ENCODE assay signal across 8 mouse cellular contexts in genomic region chr11:116580711-116581375, GRCm38 (mm10). TPM values are rescaled to one million over a fixed set of nuclear protein-coding genes. Genes with fewer than 3 reads are reported as not detected.
DNase-seq lines count a peak whose midpoint lies in the region; ATAC-seq lines count a peak whose summit lies in the region.

No protein-coding gene starts in this region.

- ATAC-seq in forebrain, embryonic 15.5 days (replicated peaks), result peak; percentile 73
- ATAC-seq in hindbrain, embryonic 15.5 days (ENCODE audit: low FRiP score, low read depth), result peak; percentile 78

- peak overlapping the region; percentile 96 for H3K4me3 ChIP-seq in forebrain, embryonic 15.5 days
- H3K4me3 ChIP-seq in hindbrain, embryonic 15.5 days, result peak overlapping the region; percentile 66
- peak overlapping the region; percentile 99 for H3K4me3 ChIP-seq in limb, embryonic 10.5 days

- DNase-seq in T-cell, adult 2 months (ENCODE audit: low spot score), result peak; percentile 40
- peak; percentile 72 to 76 for DNase-seq in cerebellum, adult 18-20 months
- no peak for DNase-seq in limb, embryonic 10.5 days (ENCODE audit: low spot score)
- peak; percentile 64 for DNase-seq in mesoderm, embryonic 11.5 days (ENCODE audit: low read depth, low spot score)
- peak; percentile 72 for DNase-seq in right cerebral cortex, postnatal 25 days
- peak; percentile 55 for DNase-seq in yolk sac, embryonic 10.5 days (ENCODE audit: low spot score)

- under 1% methylated on average over 89 of the region's 91 CpGs for WGBS in forebrain, embryonic 15.5 days
- WGBS in hindbrain, embryonic 15.5 days, result 0% methylated on average over 79 of the region's 91 CpGs
- under 1% methylated on average over 90 of the region's 91 CpGs for WGBS in limb, embryonic 10.5 days

- peaks cover 37% of the 10 kb centered on the region for H3K4me1 ChIP-seq in forebrain, embryonic 15.5 days
- H3K4me1 ChIP-seq in hindbrain, embryonic 15.5 days (replicated peaks), result peaks cover 39% of the 10 kb centered on the region
- peaks cover 27% of the 10 kb centered on the region for H3K4me1 ChIP-seq in limb, embryonic 10.5 days

- peak overlapping the region; percentile 59 for H3K4me2 ChIP-seq in forebrain, embryonic 15.5 days (replicated peaks)
- peak overlapping the region; percentile 66 for H3K4me2 ChIP-seq in hindbrain, embryonic 15.5 days

- no peaks in the 10 kb centered on the region for H3K36me3 ChIP-seq in forebrain, embryonic 15.5 days
- no peaks in the 10 kb centered on the region for H3K36me3 ChIP-seq in hindbrain, embryonic 15.5 days
- peaks cover 4% of the 10 kb centered on the region; the same call in 1 of the 2 replicates for H3K36me3 ChIP-seq in limb, embryonic 10.5 days

- no peaks in the 10 kb centered on the region for H3K27me3 ChIP-seq in forebrain, embryonic 15.5 days
- no peaks in the 10 kb centered on the region for H3K27me3 ChIP-seq in hindbrain, embryonic 15.5 days
- H3K27me3 ChIP-seq in limb, embryonic 10.5 days (ENCODE audit: low read depth, poor library complexity, severe bottlenecking), result no peaks in the 10 kb centered on the region

- H3K9ac ChIP-seq in forebrain, embryonic 15.5 days (replicated peaks), result peak overlapping the region; percentile 90
- peak overlapping the region; percentile 86 for H3K9ac ChIP-seq in hindbrain, embryonic 15.5 days

- H3K27ac ChIP-seq in forebrain, embryonic 15.5 days (replicated peaks), result peak overlapping the region; percentile 92
- peak overlapping the region; percentile 89 for H3K27ac ChIP-seq in hindbrain, embryonic 15.5 days (replicated peaks)
- H3K27ac ChIP-seq in limb, embryonic 10.5 days, result peak overlapping the region; percentile 95

- H3K9me3 ChIP-seq in forebrain, embryonic 15.5 days, result no peaks in the 10 kb centered on the region
- H3K9me3 ChIP-seq in hindbrain, embryonic 15.5 days, result no peaks in the 10 kb centered on the region
- H3K9me3 ChIP-seq in limb, embryonic 10.5 days (replicated peaks), result no peaks in the 10 kb centered on the region

RNA-seq across cellular contexts. Expression of gene Ube2o, which starts 0.4 kb away (rescaled TPM):
- polyA plus RNA-seq in forebrain, embryonic 15.5 days (2015; fragmentation: Nextera tagmentation; extraction: Ambion mirVana), result 22.4 and 27.3 TPM in 2 replicates
- 35.0 and 36.7 TPM in 2 replicates for polyA plus RNA-seq in hindbrain, embryonic 15.5 days (2015; fragmentation: Nextera tagmentation; extraction: Ambion mirVana)
- 12.7 and 16.4 TPM in 2 replicates for polyA plus RNA-seq in limb, embryonic 10.5 days (2016; fragmentation: Nextera tagmentation; extraction: Ambion mirVana)

RNA-seq across cellular contexts. Expression of gene Aanat, which starts 5.4 kb away (rescaled TPM):
- polyA plus RNA-seq in forebrain, embryonic 15.5 days (2015; fragmentation: Nextera tagmentation; extraction: Ambion mirVana), result 0.15 TPM in 1 of 2 replicates, not detected in the other
- 0.14 TPM in 1 of 2 replicates, not detected in the other for polyA plus RNA-seq in hindbrain, embryonic 15.5 days (2015; fragmentation: Nextera tagmentation; extraction: Ambion mirVana)
- not detected in 2 replicates for polyA plus RNA-seq in limb, embryonic 10.5 days (2016; fragmentation: Nextera tagmentation; extraction: Ambion mirVana)

RNA-seq across cellular contexts. Expression of gene Rhbdf2, which starts 46.0 kb away (rescaled TPM):
- polyA plus RNA-seq in forebrain, embryonic 15.5 days (2015; fragmentation: Nextera tagmentation; extraction: Ambion mirVana), result 1.3 and 1.4 TPM in 2 replicates
- polyA plus RNA-seq in hindbrain, embryonic 15.5 days (2015; fragmentation: Nextera tagmentation; extraction: Ambion mirVana), result 1.1 and 1.6 TPM in 2 replicates
- 4.4 and 5.2 TPM in 2 replicates for polyA plus RNA-seq in limb, embryonic 10.5 days (2016; fragmentation: Nextera tagmentation; extraction: Ambion mirVana)

RNA-seq across cellular contexts. Expression of gene Sphk1, which starts 50.1 kb away (rescaled TPM):
- polyA plus RNA-seq in forebrain, embryonic 15.5 days (2015; fragmentation: Nextera tagmentation; extraction: Ambion mirVana), result 2.2 and 2.4 TPM in 2 replicates
- 8.4 and 11.0 TPM in 2 replicates for polyA plus RNA-seq in hindbrain, embryonic 15.5 days (2015; fragmentation: Nextera tagmentation; extraction: Ambion mirVana)
- 0.30 and 0.54 TPM in 2 replicates for polyA plus RNA-seq in limb, embryonic 10.5 days (2016; fragmentation: Nextera tagmentation; extraction: Ambion mirVana)
